Mouse (Mus musculus) limb, embryonic 14.5 days (tissue): ENCODE measurements around the gene Rnf126. TPM values are rescaled to one million over a fixed set of nuclear protein-coding genes. Genes with fewer than 3 reads are reported as not detected.

Experiments used
- ATAC-seq: fragments of 200-750 bp; cut with Nextera tagmentation; 2 replicates; pipeline ENCODE4 v1.8.0; 2017; ENCODE audit warnings: low read depth, moderate number of reproducible peaks, moderate TSS enrichment; ENCODE audit not compliant: low FRiP score
- DNase-seq: peaks from one replicate; pipeline ENCODE4 v3.0.0-alpha.2; 2015; ENCODE audit warnings: low spot score
- H3K27ac ChIP-seq: fragments of 300-500 bp; sonication (generic); replicated peaks from 2 replicates; pipeline ENCODE4 v1.5.1; 2014; ENCODE audit warnings: low read depth, mild to moderate bottlenecking, low read length, moderate library complexity, mixed read lengths
- H3K27me3 ChIP-seq: fragments of 300-500 bp; sonication (generic); 2 replicates; pipeline ENCODE4 v1.6.1; 2014; ENCODE audit warnings: low read length, mixed read lengths; ENCODE audit not compliant: control insufficient read depth, insufficient read depth
- H3K36me3 ChIP-seq: fragments of 300-500 bp; sonication (generic); 2 replicates; pipeline ENCODE4 v1.6.1; 2014; ENCODE audit warnings: mild to moderate bottlenecking, low read length, moderate library complexity, mixed read lengths; ENCODE audit not compliant: control insufficient read depth, insufficient read depth
- H3K4me1 ChIP-seq: fragments of 300-500 bp; sonication (generic); 2 replicates; pipeline ENCODE4 v1.6.1; 2014; ENCODE audit warnings: antibody characterized with exemption, low read length, mixed read lengths; ENCODE audit not compliant: control insufficient read depth, insufficient read depth
- H3K4me2 ChIP-seq: fragments of 300-500 bp; sonication (generic); replicated peaks from 2 replicates; pipeline ENCODE4 v1.6.1; 2014; ENCODE audit warnings: low read depth, mild to moderate bottlenecking, low read length, moderate library complexity; ENCODE audit not compliant: severe bottlenecking
- H3K4me3 ChIP-seq: fragments of 300-500 bp; sonication (generic); replicated peaks from 2 replicates; pipeline ENCODE4 v1.5.1; 2014; ENCODE audit warnings: low read length
- H3K9ac ChIP-seq: fragments of 300-500 bp; sonication (generic); 2 replicates; pipeline ENCODE4 v1.6.1; 2014; ENCODE audit warnings: mild to moderate bottlenecking, low read depth, low read length, moderate library complexity; ENCODE audit not compliant: severe bottlenecking
- H3K9me3 ChIP-seq: fragments of 300-500 bp; sonication (generic); 2 replicates; pipeline ENCODE4 v1.6.1; 2016; ENCODE audit warnings: low read length; ENCODE audit not compliant: control insufficient read depth
- POLR2A ChIP-seq: fragments of 200-500 bp; IDR thresholded peaks from 2 replicates; pipeline ENCODE4 v1.8.0; 2012; ENCODE audit warnings: inconsistent platforms, mild to moderate bottlenecking, moderate library complexity, borderline replicate concordance; ENCODE audit not compliant: insufficient read depth, insufficient read length; ENCODE audit errors: extremely low read depth
- WGBS: fragments of 180-500 bp; shearing (Covaris S2); extraction: QIAGEN DNeasy Blood & Tissue Kit; methylation state at CpG from one replicate; pipeline ENCODE4 v1.1.7; 2014; 5-methylcytosine and 5-hydroxymethylcytosine counted together
- polyA plus RNA-seq, 2 experiments: library from polyadenylated mRNA; depleted of rRNA in 1 of 2; stranded (reverse) in 1 of 2; unstranded in 1 of 2; fragments of >200 nt; fragmentation: Nextera tagmentation in 1 of 2; extraction: Ambion mirVana in 1 of 2; gene quantifications; 2 replicates each; pipeline versions ENCODE4 v1.2.1 to v1.2.3; 2012 to 2014

Rnf126 gene
- polyA plus RNA-seq, 2 experiments, result 100 to 176 TPM

- Histone ChIP-seq H3K4me2 (peak within 1 kb of the TSS; percentile 54), H3K4me3 (peak within 1 kb of the TSS; percentile 50), H3K9ac (peak within 1 kb of the TSS; percentile 50), H3K27me3 (no peaks in the 10 kb centered on the region), H3K36me3 (peaks cover 32% of the 10 kb centered on the region), H3K4me1 (peaks cover 4% of the 10 kb centered on the region; the same call in 1 of the 2 replicates), H3K27ac (no peak within 1 kb of the TSS), H3K9me3 (peaks cover 5% of the 10 kb centered on the region; the same call in 1 of the 2 replicates)
- ATAC-seq (peak; percentile 96), DNase-seq (peak; percentile 100)
- TF ChIP-seq POLR2A, result peak; percentile 66; the same call in 1 of the 2 replicates
- 2% methylated on average over 38 of the region's 38 CpGs for WGBS
Observed at GRCm38 (mm10) chr10:79745898-79746773, 20.6 kb downstream of the Rnf126 start, which contains the start of gene Polrmt. Gene Polrmt, minus strand, starts transcription at chr10:79746581.

- WGBS, result 81% methylated on average over 3 of the region's 3 CpGs
- Histone ChIP-seq H3K36me3 (peaks cover 39% of the 10 kb centered on the region), H3K4me3 (peak overlapping the region; percentile 50), H3K4me1 (peaks cover 4% of the 10 kb centered on the region; the same call in 1 of the 2 replicates), H3K4me2 (peak overlapping the region; percentile 54), H3K9ac (no peak overlapping the region), H3K27me3 (no peaks in the 10 kb centered on the region), H3K9me3 (peaks cover 12% of the 10 kb centered on the region), H3K27ac (no peak overlapping the region)
- ATAC-seq (no peak), DNase-seq (no peak)
- no peak for TF ChIP-seq POLR2A
Observed at GRCm38 (mm10) chr10:79745411-79745810, 21.3 kb downstream of the Rnf126 start.

- 91% methylated on average over 15 of the region's 15 CpGs for WGBS
- H3K27me3 ChIP-seq, result no peaks in the 10 kb centered on the region
- H3K9me3 ChIP-seq, result peaks cover 28% of the 10 kb centered on the region
- H3K4me2 ChIP-seq, result no peak overlapping the region
- no peak for TF ChIP-seq POLR2A
- H3K4me1 ChIP-seq, result peaks cover 4% of the 10 kb centered on the region; the same call in 1 of the 2 replicates
- DNase-seq (no peak), ATAC-seq (no peak)
- H3K36me3 ChIP-seq, result peaks cover 55% of the 10 kb centered on the region
- H3K4me3 ChIP-seq, result no peak overlapping the region
- H3K27ac ChIP-seq, result no peak overlapping the region
- no peak overlapping the region for H3K9ac ChIP-seq
Observed at GRCm38 (mm10) chr10:79743650-79744365, 22.9 kb downstream of the Rnf126 start.

GRCm38 (mm10) chr10:79743161-79743560 is 23.6 kb downstream of the Rnf126 start:
- peaks cover 62% of the 10 kb centered on the region for H3K36me3 ChIP-seq
- no peak overlapping the region for H3K9ac ChIP-seq
- H3K4me2 ChIP-seq, result no peak overlapping the region
- H3K27me3 ChIP-seq, result no peaks in the 10 kb centered on the region
- H3K9me3 ChIP-seq, result peaks cover 35% of the 10 kb centered on the region
- no peak for TF ChIP-seq POLR2A
- 88% methylated on average over 11 of the region's 11 CpGs for WGBS
- peaks cover 4% of the 10 kb centered on the region; the same call in 1 of the 2 replicates for H3K4me1 ChIP-seq
- H3K27ac ChIP-seq, result no peak overlapping the region
- no peak overlapping the region for H3K4me3 ChIP-seq
- ATAC-seq (no peak), DNase-seq (no peak)

- 85% methylated on average over 11 of the region's 11 CpGs for whole genome bisulfite sequencing
- no peak overlapping the region for H3K27ac ChIP-seq
- H3K4me2 ChIP-seq, result no peak overlapping the region
- H3K9ac ChIP-seq, result no peak overlapping the region
- DNase-seq (no peak), ATAC-seq (no peak)
- no peak overlapping the region for H3K4me3 ChIP-seq
- peaks cover 4% of the 10 kb centered on the region; the same call in 1 of the 2 replicates for H3K4me1 ChIP-seq
- no peaks in the 10 kb centered on the region for H3K27me3 ChIP-seq
- TF ChIP-seq POLR2A, result no peak
- H3K36me3 ChIP-seq, result peaks cover 85% of the 10 kb centered on the region
- H3K9me3 ChIP-seq, result peaks cover 50% of the 10 kb centered on the region
Observed at GRCm38 (mm10) chr10:79740863-79741262, 25.9 kb downstream of the Rnf126 start.
